Mouse (Mus musculus): ENCODE measurements around the gene Zfp94. TPM values are rescaled to one million over a fixed set of nuclear protein-coding genes. Genes with fewer than 3 reads are reported as not detected.
"Not testable (repeated sequence)": the region's sequence is repeated elsewhere in the genome, so short reads cannot be mapped to it uniquely, and the experiment has no call there.

Zfp94 gene
- polyA plus RNA-seq, 1 experiment: 6.8 TPM

- no peak for DNase-seq
- Histone ChIP-seq H3K36me3 (ENCODE audit: control insufficient read depth, insufficient read depth, low read length) (peaks cover 12% of the 10 kb centered on the region), H3K4me3 (ENCODE audit: control insufficient read depth, insufficient read depth, low read length) (no peak overlapping the region), H3K27ac (ENCODE audit: control insufficient read depth, insufficient read depth, low read length) (no peak overlapping the region), H3K27me3 (ENCODE audit: control insufficient read depth, insufficient read depth, low read length) (no peaks in the 10 kb centered on the region), H3K4me1 (replicated peaks; ENCODE audit: control insufficient read depth, insufficient read depth, low read length) (no peaks in the 10 kb centered on the region)
- 90% methylated on average over 4 of the region's 4 CpGs for WGBS
- no peak for TF ChIP-seq POLR2A (IDR thresholded peaks at IDR 0.05; ENCODE audit: control insufficient read depth, extremely low read depth, insufficient read depth, low read length, poor library complexity)
- no peak for TF ChIP-seq CTCF (IDR thresholded peaks at IDR 0.05; ENCODE audit: borderline replicate concordance, control insufficient read depth, extremely low read depth, insufficient read depth, low read length, poor library complexity)
These were observed 29.6 kb downstream of the Zfp94 start for GRCm38 (mm10) chr7:24286916-24287315.

GRCm38 (mm10) chr7:24286090-24286489, 30.4 kb downstream of the Zfp94 start:
- Histone ChIP-seq H3K4me1 (replicated peaks; ENCODE audit: control insufficient read depth, insufficient read depth, low read length) (no peaks in the 10 kb centered on the region), H3K27ac (ENCODE audit: control insufficient read depth, insufficient read depth, low read length) (no peak overlapping the region), H3K4me3 (ENCODE audit: control insufficient read depth, insufficient read depth, low read length) (no peak overlapping the region), H3K27me3 (ENCODE audit: control insufficient read depth, insufficient read depth, low read length) (no peaks in the 10 kb centered on the region), H3K36me3 (ENCODE audit: control insufficient read depth, insufficient read depth, low read length) (peaks cover 4% of the 10 kb centered on the region)
- 59% methylated on average over 4 of the region's 4 CpGs for WGBS
- TF ChIP-seq POLR2A (IDR thresholded peaks at IDR 0.05; ENCODE audit: control insufficient read depth, extremely low read depth, insufficient read depth, low read length, poor library complexity): no peak
- no peak for TF ChIP-seq CTCF (IDR thresholded peaks at IDR 0.05; ENCODE audit: borderline replicate concordance, control insufficient read depth, extremely low read depth, insufficient read depth, low read length, poor library complexity)
- DNase-seq: no peak

DNA sequence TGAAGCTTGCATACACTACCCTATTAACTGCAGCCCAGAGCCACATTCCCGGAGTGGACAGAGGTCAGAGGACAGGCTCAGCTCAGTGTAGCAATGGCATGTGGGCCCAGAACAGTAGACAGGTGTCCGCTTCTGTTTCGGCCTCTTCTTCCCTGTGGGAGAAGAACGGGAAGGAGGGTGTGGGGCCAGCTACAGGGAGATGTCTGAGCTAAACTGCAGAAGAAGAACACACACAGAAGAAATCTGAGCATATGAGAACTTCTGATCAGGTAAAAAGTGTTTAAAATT, 35.7 kb downstream of the Zfp94 start:
- H3K27me3 ChIP-seq (ENCODE audit: control insufficient read depth, insufficient read depth, low read length): no peaks in the 10 kb centered on the region
- DNase-seq: no peak
- TF ChIP-seq POLR2A (IDR thresholded peaks at IDR 0.05; ENCODE audit: control insufficient read depth, extremely low read depth, insufficient read depth, low read length, poor library complexity) (no peak), CTCF (IDR thresholded peaks at IDR 0.05; ENCODE audit: borderline replicate concordance, control insufficient read depth, extremely low read depth, insufficient read depth, low read length, poor library complexity) (no peak)
- no peak overlapping the region for H3K4me3 ChIP-seq (ENCODE audit: control insufficient read depth, insufficient read depth, low read length)
- WGBS: 68% methylated on average over 4 of the region's 4 CpGs
- no peaks in the 10 kb centered on the region for H3K4me1 ChIP-seq (replicated peaks; ENCODE audit: control insufficient read depth, insufficient read depth, low read length)
- no peaks in the 10 kb centered on the region for H3K36me3 ChIP-seq (ENCODE audit: control insufficient read depth, insufficient read depth, low read length)
- H3K27ac ChIP-seq (ENCODE audit: control insufficient read depth, insufficient read depth, low read length): no peak overlapping the region

GRCm38 (mm10) chr7:24280031-24280857, 36.2 kb downstream of the Zfp94 start:
- Histone ChIP-seq H3K27ac (ENCODE audit: control insufficient read depth, insufficient read depth, low read length) (no peak overlapping the region), H3K4me1 (replicated peaks; ENCODE audit: control insufficient read depth, insufficient read depth, low read length) (no peaks in the 10 kb centered on the region), H3K4me3 (ENCODE audit: control insufficient read depth, insufficient read depth, low read length) (no peak overlapping the region), H3K36me3 (ENCODE audit: control insufficient read depth, insufficient read depth, low read length) (no peaks in the 10 kb centered on the region), H3K27me3 (ENCODE audit: control insufficient read depth, insufficient read depth, low read length) (no peaks in the 10 kb centered on the region)
- TF ChIP-seq POLR2A (IDR thresholded peaks at IDR 0.05; ENCODE audit: control insufficient read depth, extremely low read depth, insufficient read depth, low read length, poor library complexity): no peak
- no peak for TF ChIP-seq CTCF (IDR thresholded peaks at IDR 0.05; ENCODE audit: borderline replicate concordance, control insufficient read depth, extremely low read depth, insufficient read depth, low read length, poor library complexity)
- no peak for DNase-seq
- 71% methylated on average over 10 of the region's 10 CpGs for WGBS

DNA sequence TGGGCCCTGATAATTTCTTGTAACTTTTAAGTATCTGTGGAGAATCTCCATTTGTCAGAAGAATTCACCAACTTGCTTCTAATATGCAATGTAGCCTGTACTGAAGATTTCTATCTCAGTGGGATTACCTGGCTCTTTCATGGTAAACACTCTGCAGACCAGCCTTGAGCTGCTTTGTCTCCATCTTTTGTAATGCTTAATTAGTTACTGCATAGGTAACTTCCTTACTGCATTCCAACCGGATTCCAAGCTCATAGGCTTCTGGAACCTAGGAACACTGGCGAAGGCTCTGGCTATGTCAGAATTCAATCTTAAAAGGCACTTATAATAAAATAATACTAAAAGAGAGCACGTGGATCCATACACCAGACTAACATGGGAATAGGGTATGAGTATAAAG, 37.7 kb downstream of the Zfp94 start:
- DNase-seq; H3K27me3 ChIP-seq (ENCODE audit: control insufficient read depth, insufficient read depth, low read length); H3K4me3 ChIP-seq (ENCODE audit: control insufficient read depth, insufficient read depth, low read length); H3K27ac ChIP-seq (ENCODE audit: control insufficient read depth, insufficient read depth, low read length); H3K4me1 ChIP-seq (replicated peaks; ENCODE audit: control insufficient read depth, insufficient read depth, low read length); H3K36me3 ChIP-seq (ENCODE audit: control insufficient read depth, insufficient read depth, low read length): not testable (repeated sequence)
- WGBS: 92% methylated on average over 3 of the region's 3 CpGs

DNA sequence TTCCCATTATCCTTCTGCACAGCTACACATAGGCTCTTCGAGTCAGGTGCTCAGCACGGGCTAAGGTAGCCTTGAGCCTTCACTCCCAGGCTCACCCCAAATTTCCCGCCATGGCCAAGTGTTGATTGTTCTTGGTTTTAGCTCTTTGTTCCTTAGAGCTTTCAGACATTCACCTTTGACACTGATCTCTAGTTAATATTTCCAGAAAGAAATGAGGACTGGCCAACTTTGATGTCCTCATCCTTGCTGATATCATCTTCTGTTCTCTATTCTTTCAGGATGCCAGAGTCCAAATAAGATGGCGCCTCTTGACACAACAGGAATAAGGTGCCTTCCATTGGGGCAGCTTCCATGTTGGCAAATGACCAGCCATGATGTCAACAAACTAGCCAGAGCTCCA, 42.0 kb downstream of the Zfp94 start:
- peaks cover 7% of the 10 kb centered on the region for H3K4me1 ChIP-seq (replicated peaks; ENCODE audit: control insufficient read depth, insufficient read depth, low read length)
- no peak overlapping the region for H3K4me3 ChIP-seq (ENCODE audit: control insufficient read depth, insufficient read depth, low read length)
- no peaks in the 10 kb centered on the region for H3K27me3 ChIP-seq (ENCODE audit: control insufficient read depth, insufficient read depth, low read length)
- no peaks in the 10 kb centered on the region; the same call in 1 of the 2 replicates for H3K36me3 ChIP-seq (ENCODE audit: control insufficient read depth, insufficient read depth, low read length)
- no peak overlapping the region for H3K27ac ChIP-seq (ENCODE audit: control insufficient read depth, insufficient read depth, low read length)
- TF ChIP-seq POLR2A (IDR thresholded peaks at IDR 0.05; ENCODE audit: control insufficient read depth, extremely low read depth, insufficient read depth, low read length, poor library complexity): no peak
- TF ChIP-seq CTCF (IDR thresholded peaks at IDR 0.05; ENCODE audit: borderline replicate concordance, control insufficient read depth, extremely low read depth, insufficient read depth, low read length, poor library complexity): no peak
- no peak for DNase-seq
- 89% methylated on average over 4 of the region's 4 CpGs for WGBS

DNA sequence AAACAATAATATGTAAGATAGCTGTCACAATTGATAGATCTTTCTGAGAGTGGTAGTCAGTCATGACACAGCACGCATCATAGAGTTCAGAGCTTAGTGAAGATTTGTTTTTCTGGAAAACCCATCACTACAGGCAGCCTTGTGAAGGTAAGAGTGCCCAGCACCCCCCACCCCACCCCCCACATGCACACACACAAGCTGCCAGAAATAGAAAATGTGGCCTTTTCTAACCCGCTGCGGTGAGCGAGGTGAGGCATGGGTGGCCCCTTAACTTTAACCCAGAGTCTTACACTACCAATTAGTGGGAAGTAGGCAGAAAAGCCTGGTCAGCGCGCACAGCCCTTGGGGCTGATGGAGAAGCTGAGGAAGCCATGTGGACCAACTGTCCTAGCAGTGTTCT, 45.3 kb downstream of the Zfp94 start:
- H3K4me3 ChIP-seq (ENCODE audit: control insufficient read depth, insufficient read depth, low read length): no peak overlapping the region
- WGBS: 93% methylated on average over 6 of the region's 6 CpGs
- no peak for DNase-seq

More for the DNA sequence above, 45.3 kb downstream of the Zfp94 start:
- Histone ChIP-seq H3K4me1 (replicated peaks; ENCODE audit: control insufficient read depth, insufficient read depth, low read length) (peaks cover 17% of the 10 kb centered on the region), H3K36me3 (ENCODE audit: control insufficient read depth, insufficient read depth, low read length) (no peaks in the 10 kb centered on the region; the same call in 1 of the 2 replicates), H3K27me3 (ENCODE audit: control insufficient read depth, insufficient read depth, low read length) (no peaks in the 10 kb centered on the region), H3K27ac (ENCODE audit: control insufficient read depth, insufficient read depth, low read length) (no peak overlapping the region)
- TF ChIP-seq CTCF (IDR thresholded peaks at IDR 0.05; ENCODE audit: borderline replicate concordance, control insufficient read depth, extremely low read depth, insufficient read depth, low read length, poor library complexity): no peak
- no peak for TF ChIP-seq POLR2A (IDR thresholded peaks at IDR 0.05; ENCODE audit: control insufficient read depth, extremely low read depth, insufficient read depth, low read length, poor library complexity)

Measured in thymus, adult 2 months (tissue).